Mouse (Mus musculus) limb, embryonic 14.5 days (tissue): ENCODE results near the gene Mtus2. TPM values are rescaled to one million over a fixed set of nuclear protein-coding genes. Genes with fewer than 3 reads are reported as not detected.

Experiments used
- ATAC-seq: fragments of 200-750 bp; cut with Nextera tagmentation; 2 replicates; pipeline ENCODE4 v1.8.0; 2017; ENCODE audit warnings: low read depth, moderate number of reproducible peaks, moderate TSS enrichment; ENCODE audit not compliant: low FRiP score
- DNase-seq: peaks from one replicate; pipeline ENCODE4 v3.0.0-alpha.2; 2015; ENCODE audit warnings: low spot score
- H3K27ac ChIP-seq: fragments of 300-500 bp; sonication (generic); replicated peaks from 2 replicates; pipeline ENCODE4 v1.5.1; 2014; ENCODE audit warnings: low read depth, mild to moderate bottlenecking, low read length, moderate library complexity, mixed read lengths
- H3K27me3 ChIP-seq: fragments of 300-500 bp; sonication (generic); 2 replicates; pipeline ENCODE4 v1.6.1; 2014; ENCODE audit warnings: low read length, mixed read lengths; ENCODE audit not compliant: control insufficient read depth, insufficient read depth
- H3K36me3 ChIP-seq: fragments of 300-500 bp; sonication (generic); 2 replicates; pipeline ENCODE4 v1.6.1; 2014; ENCODE audit warnings: mild to moderate bottlenecking, low read length, moderate library complexity, mixed read lengths; ENCODE audit not compliant: control insufficient read depth, insufficient read depth
- H3K4me1 ChIP-seq: fragments of 300-500 bp; sonication (generic); 2 replicates; pipeline ENCODE4 v1.6.1; 2014; ENCODE audit warnings: antibody characterized with exemption, low read length, mixed read lengths; ENCODE audit not compliant: control insufficient read depth, insufficient read depth
- H3K4me2 ChIP-seq: fragments of 300-500 bp; sonication (generic); replicated peaks from 2 replicates; pipeline ENCODE4 v1.6.1; 2014; ENCODE audit warnings: low read depth, mild to moderate bottlenecking, low read length, moderate library complexity; ENCODE audit not compliant: severe bottlenecking
- H3K4me3 ChIP-seq: fragments of 300-500 bp; sonication (generic); replicated peaks from 2 replicates; pipeline ENCODE4 v1.5.1; 2014; ENCODE audit warnings: low read length
- H3K9ac ChIP-seq: fragments of 300-500 bp; sonication (generic); 2 replicates; pipeline ENCODE4 v1.6.1; 2014; ENCODE audit warnings: mild to moderate bottlenecking, low read depth, low read length, moderate library complexity; ENCODE audit not compliant: severe bottlenecking
- H3K9me3 ChIP-seq: fragments of 300-500 bp; sonication (generic); 2 replicates; pipeline ENCODE4 v1.6.1; 2016; ENCODE audit warnings: low read length; ENCODE audit not compliant: control insufficient read depth
- POLR2A ChIP-seq: fragments of 200-500 bp; IDR thresholded peaks from 2 replicates; pipeline ENCODE4 v1.8.0; 2012; ENCODE audit warnings: inconsistent platforms, mild to moderate bottlenecking, moderate library complexity, borderline replicate concordance; ENCODE audit not compliant: insufficient read depth, insufficient read length; ENCODE audit errors: extremely low read depth
- WGBS: fragments of 180-500 bp; shearing (Covaris S2); extraction: QIAGEN DNeasy Blood & Tissue Kit; methylation state at CpG from one replicate; pipeline ENCODE4 v1.1.7; 2014; 5-methylcytosine and 5-hydroxymethylcytosine counted together
- polyA plus RNA-seq, 2 experiments: library from polyadenylated mRNA; depleted of rRNA in 1 of 2; stranded (reverse) in 1 of 2; unstranded in 1 of 2; fragments of >200 nt; fragmentation: Nextera tagmentation in 1 of 2; extraction: Ambion mirVana in 1 of 2; gene quantifications; 2 replicates each; pipeline versions ENCODE4 v1.2.1 to v1.2.3; 2012 to 2014

Mtus2 gene
- polyA plus RNA-seq, 2 experiments: 3.2 to 5.5 TPM

- DNase-seq: no peak
Observed at GRCm38 (mm10) chr5:148360922-148361758, 404.0 kb downstream of the Mtus2 start.

GRCm38 (mm10) chr5:148361759-148362010, 404.6 kb downstream of the Mtus2 start:
- H3K27me3 ChIP-seq: no peaks in the 10 kb centered on the region
- H3K4me2 ChIP-seq: no peak overlapping the region
- 38% methylated on average over 3 of the region's 3 CpGs for WGBS
- H3K27ac ChIP-seq: no peak overlapping the region
- H3K4me1 ChIP-seq: peaks cover 9% of the 10 kb centered on the region
- H3K4me3 ChIP-seq: no peak overlapping the region
- TF ChIP-seq POLR2A: no peak
- no peak for DNase-seq
- no peaks in the 10 kb centered on the region for H3K9me3 ChIP-seq
- H3K36me3 ChIP-seq: no peaks in the 10 kb centered on the region
- H3K9ac ChIP-seq: no peak overlapping the region
- ATAC-seq: no peak

More at GRCm38 (mm10) chr5:148360922-148361758, 404.0 kb downstream of the Mtus2 start:
- ATAC-seq: no peak
- no peak for TF ChIP-seq POLR2A
- Histone ChIP-seq H3K9me3 (no peaks in the 10 kb centered on the region), H3K4me3 (no peak overlapping the region), H3K27ac (no peak overlapping the region), H3K4me2 (no peak overlapping the region), H3K4me1 (peaks cover 9% of the 10 kb centered on the region), H3K27me3 (no peaks in the 10 kb centered on the region), H3K9ac (no peak overlapping the region), H3K36me3 (no peaks in the 10 kb centered on the region)
- WGBS: 54% methylated on average over 16 of the region's 16 CpGs

- no peak for DNase-seq
- no peaks in the 10 kb centered on the region for H3K36me3 ChIP-seq
- no peak overlapping the region for H3K27ac ChIP-seq
- TF ChIP-seq POLR2A: no peak
- H3K4me3 ChIP-seq: no peak overlapping the region
- H3K4me1 ChIP-seq: peaks cover 9% of the 10 kb centered on the region
- no peak for ATAC-seq
- 93% methylated on average over 7 of the region's 7 CpGs for WGBS
- no peaks in the 10 kb centered on the region for H3K27me3 ChIP-seq
- H3K9me3 ChIP-seq: no peaks in the 10 kb centered on the region
- no peak overlapping the region for H3K9ac ChIP-seq
- no peak overlapping the region for H3K4me2 ChIP-seq
Observed at GRCm38 (mm10) chr5:148362296-148362695, 405.2 kb downstream of the Mtus2 start.

- Histone ChIP-seq H3K4me1 (peaks cover 9% of the 10 kb centered on the region), H3K4me2 (no peak overlapping the region), H3K4me3 (no peak overlapping the region), H3K36me3 (no peaks in the 10 kb centered on the region), H3K9me3 (no peaks in the 10 kb centered on the region), H3K9ac (no peak overlapping the region), H3K27me3 (no peaks in the 10 kb centered on the region), H3K27ac (no peak overlapping the region)
- DNase-seq (no peak), ATAC-seq (no peak; the same call in 1 of the 2 replicates)
- no peak for TF ChIP-seq POLR2A
- WGBS: 73% methylated on average over 22 of the region's 22 CpGs
Observed at GRCm38 (mm10) chr5:148363441-148364113, 406.5 kb downstream of the Mtus2 start.

Other genes starting within 250 kb of the Mtus2 start
- 6.3 and 6.4 TPM in 2 replicates for gene Flt1, start 231.3 kb upstream of the Mtus2 start, polyA plus RNA-seq (2012; rRNA removed)
- gene Flt1, start 231.3 kb upstream of the Mtus2 start, polyA plus RNA-seq (2014; fragmentation: Nextera tagmentation; extraction: Ambion mirVana): 10.0 and 12.3 TPM in 2 replicates
- 189 and 270 TPM in 2 replicates for gene Pomp, start 96.9 kb upstream of the Mtus2 start, polyA plus RNA-seq (2012; rRNA removed)
- 463 and 484 TPM in 2 replicates for gene Pomp, start 96.9 kb upstream of the Mtus2 start, polyA plus RNA-seq (2014; fragmentation: Nextera tagmentation; extraction: Ambion mirVana)
- gene Slc46a3, start 62.5 kb upstream of the Mtus2 start, polyA plus RNA-seq (2012; rRNA removed): 3.4 TPM in 2 replicates
- 2.9 and 3.0 TPM in 2 replicates for gene Slc46a3, start 62.5 kb upstream of the Mtus2 start, polyA plus RNA-seq (2014; fragmentation: Nextera tagmentation; extraction: Ambion mirVana)